Mouse (Mus musculus): Measurements from ENCODE around the gene Tspan5.

Gene Tspan5

GRCm38 (mm10) chr3:138851876-138852275, 109.9 kb downstream of the Tspan5 start:
- DNase-seq (ENCODE audit: low spot score), result no peak

GRCm38 (mm10) chr3:138852982-138853689, 111.1 kb downstream of the Tspan5 start:
- DNase-seq (ENCODE audit: low spot score), result no peak

GRCm38 (mm10) chr3:138853996-138854836, 112.2 kb downstream of the Tspan5 start:
- no peak for DNase-seq (ENCODE audit: low spot score)

GRCm38 (mm10) chr3:138855387-138855786, 113.4 kb downstream of the Tspan5 start:
- no peak for DNase-seq (ENCODE audit: low spot score)

GRCm38 (mm10) chr3:138856946-138857345, 115.0 kb downstream of the Tspan5 start:
- DNase-seq (ENCODE audit: low spot score), result no peak

GRCm38 (mm10) chr3:138857805-138858546, 116.0 kb downstream of the Tspan5 start:
- no peak for DNase-seq (ENCODE audit: low spot score)

GRCm38 (mm10) chr3:138858649-138859048, 116.7 kb downstream of the Tspan5 start:
- no peak for DNase-seq (ENCODE audit: low spot score)

GRCm38 (mm10) chr3:138859166-138859565, 117.2 kb downstream of the Tspan5 start:
- DNase-seq (ENCODE audit: low spot score), result no peak

- no peak for DNase-seq (ENCODE audit: low spot score)
Measured at GRCm38 (mm10) chr3:138859666-138860065, 117.7 kb downstream of the Tspan5 start.

- DNase-seq (ENCODE audit: low spot score), result no peak
Measured at GRCm38 (mm10) chr3:138860257-138860760, 118.3 kb downstream of the Tspan5 start.

GRCm38 (mm10) chr3:138861032-138861431, 119.0 kb downstream of the Tspan5 start:
- no peak for DNase-seq (ENCODE audit: low spot score)

- DNase-seq (ENCODE audit: low spot score), result no peak
Measured at GRCm38 (mm10) chr3:138861589-138861988, 119.6 kb downstream of the Tspan5 start.

GRCm38 (mm10) chr3:138864166-138864648, 122.2 kb downstream of the Tspan5 start:
- no peak for DNase-seq (ENCODE audit: low spot score)

GRCm38 (mm10) chr3:138865271-138865670, 123.3 kb downstream of the Tspan5 start:
- DNase-seq (ENCODE audit: low spot score), result no peak

GRCm38 (mm10) chr3:138867149-138867848, 125.3 kb downstream of the Tspan5 start:
- DNase-seq (ENCODE audit: low spot score), result no peak

GRCm38 (mm10) chr3:138868409-138868808, 126.4 kb downstream of the Tspan5 start:
- no peak for DNase-seq (ENCODE audit: low spot score)

- DNase-seq (ENCODE audit: low spot score), result no peak
Measured at GRCm38 (mm10) chr3:138875282-138875681, 133.3 kb downstream of the Tspan5 start.

GRCm38 (mm10) chr3:138875936-138876335, 133.9 kb downstream of the Tspan5 start:
- DNase-seq (ENCODE audit: low spot score), result no peak

- DNase-seq (ENCODE audit: low spot score), result no peak
Measured at GRCm38 (mm10) chr3:138876418-138876817, 134.4 kb downstream of the Tspan5 start.

- DNase-seq (ENCODE audit: low spot score), result no peak
Measured at GRCm38 (mm10) chr3:138876931-138877361, 135.0 kb downstream of the Tspan5 start.

GRCm38 (mm10) chr3:138877741-138878140, 135.7 kb downstream of the Tspan5 start:
- DNase-seq (ENCODE audit: low spot score), result no peak

All from ovary, adult 18-20 months (tissue).